Mouse (Mus musculus) lung, embryonic 14.5 days (tissue): ENCODE measurements around the gene Map2k4. TPM values are rescaled to one million over a fixed set of nuclear protein-coding genes. Genes with fewer than 3 reads are reported as not detected.

Experiments used
- ATAC-seq: fragments of 200-750 bp; cut with Nextera tagmentation; 2 replicates; pipeline ENCODE4 v1.8.0; 2017; ENCODE audit warnings: mild to moderate bottlenecking, moderate TSS enrichment, moderate library complexity; ENCODE audit not compliant: insufficient read depth
- DNase-seq: peaks from one replicate; pipeline ENCODE4 v3.0.0-alpha.2; 2015
- H3K27ac ChIP-seq: fragments of 300-500 bp; sonication (generic); 2 replicates; pipeline ENCODE4 v1.5.1; 2014; ENCODE audit warnings: low read depth, mild to moderate bottlenecking, moderate library complexity
- H3K27me3 ChIP-seq: fragments of 300-500 bp; sonication (generic); 2 replicates; pipeline ENCODE4 v1.6.1; 2014; ENCODE audit warnings: low read length, control low read depth; ENCODE audit not compliant: insufficient read depth
- H3K36me3 ChIP-seq: fragments of 300-500 bp; sonication (generic); 2 replicates; pipeline ENCODE4 v1.6.1; 2014; ENCODE audit warnings: control low read depth; ENCODE audit not compliant: insufficient read depth
- H3K4me1 ChIP-seq: fragments of 300-500 bp; sonication (generic); 2 replicates; pipeline ENCODE4 v1.6.1; 2014; ENCODE audit warnings: antibody characterized with exemption, control low read depth; ENCODE audit not compliant: insufficient read depth
- H3K4me2 ChIP-seq: fragments of 300-500 bp; sonication (generic); 2 replicates; pipeline ENCODE4 v1.6.1; 2014; ENCODE audit warnings: mild to moderate bottlenecking
- H3K4me3 ChIP-seq: fragments of 300-500 bp; sonication (generic); 2 replicates; pipeline ENCODE4 v1.5.1; 2014; ENCODE audit warnings: low read depth, low read length
- H3K9ac ChIP-seq: fragments of 300-500 bp; sonication (generic); 2 replicates; pipeline ENCODE4 v1.6.1; 2014
- H3K9me3 ChIP-seq: fragments of 300-500 bp; sonication (generic); 2 replicates; pipeline ENCODE4 v1.6.1; 2016; ENCODE audit warnings: low read depth, low read length, control low read depth
- CTCF ChIP-seq: IDR thresholded peaks from 2 replicates; pipeline ENCODE4 v1.5.1; 2016; ENCODE audit warnings: antibody characterized with exemption, low read depth
- WGBS: fragments of 180-500 bp; shearing (Covaris S2); extraction: QIAGEN DNeasy Blood & Tissue Kit; methylation state at CpG from one replicate; pipeline ENCODE4 v1.1.7; 2014; 5-methylcytosine and 5-hydroxymethylcytosine counted together
- polyA plus RNA-seq: library from polyadenylated mRNA; unstranded; fragments of >200 nt; fragmentation: Nextera tagmentation; extraction: Ambion mirVana; gene quantifications from 2 replicates; pipeline ENCODE4 v1.2.1, GENCODE M21; 2014

Gene Map2k4
- polyA plus RNA-seq, 1 experiment from 2014 or later, result 71.5 TPM

DNA sequence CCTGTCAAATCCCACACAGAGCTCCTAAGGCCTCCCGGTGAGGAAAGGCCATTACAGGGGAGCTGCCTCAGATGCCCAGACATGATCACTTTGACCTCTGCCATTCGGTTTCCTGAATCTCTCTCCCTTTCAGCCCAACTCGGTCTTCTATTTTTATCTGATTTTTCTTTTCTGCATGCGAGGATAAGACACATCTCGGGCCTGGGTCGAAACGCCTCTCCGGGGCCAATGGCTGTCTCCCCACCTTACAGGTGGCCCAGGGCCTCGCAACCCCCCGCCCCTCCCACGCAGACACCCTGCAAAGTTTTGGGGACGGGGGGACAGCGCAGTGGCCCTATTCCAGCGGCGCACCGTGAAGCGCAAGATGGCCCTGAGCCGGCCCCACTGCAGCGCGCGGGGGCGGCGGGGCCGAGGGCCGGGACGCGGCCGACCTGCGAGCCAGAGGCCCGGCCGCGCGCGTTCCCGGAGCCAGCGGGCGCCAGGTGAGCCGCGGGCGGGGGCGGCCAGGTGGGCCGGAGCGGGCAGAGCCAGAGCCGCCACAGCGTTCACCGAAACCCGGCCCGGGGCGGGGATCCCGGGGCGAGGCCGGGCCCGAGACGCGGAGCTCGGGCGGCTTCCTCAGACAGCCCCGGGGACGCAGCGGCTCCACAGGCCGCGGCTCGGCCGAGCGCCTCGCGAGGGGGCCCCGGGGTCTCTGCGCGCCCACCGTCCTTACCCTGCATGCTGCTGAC, 511 bp downstream of the Map2k4 start:
- peak; percentile 87 for ATAC-seq
- WGBS, result under 1% methylated on average over 70 of the region's 71 CpGs
- Histone ChIP-seq H3K4me2 (peak overlapping the region; percentile 84), H3K27me3 (no peaks in the 10 kb centered on the region), H3K36me3 (no peaks in the 10 kb centered on the region), H3K4me3 (peak overlapping the region; percentile 98), H3K27ac (peak overlapping the region; percentile 88), H3K9ac (peak overlapping the region; percentile 97), H3K4me1 (peaks cover 7% of the 10 kb centered on the region), H3K9me3 (no peaks in the 10 kb centered on the region)
- DNase-seq, result peak; percentile 34
- no peak for TF ChIP-seq CTCF

DNA sequence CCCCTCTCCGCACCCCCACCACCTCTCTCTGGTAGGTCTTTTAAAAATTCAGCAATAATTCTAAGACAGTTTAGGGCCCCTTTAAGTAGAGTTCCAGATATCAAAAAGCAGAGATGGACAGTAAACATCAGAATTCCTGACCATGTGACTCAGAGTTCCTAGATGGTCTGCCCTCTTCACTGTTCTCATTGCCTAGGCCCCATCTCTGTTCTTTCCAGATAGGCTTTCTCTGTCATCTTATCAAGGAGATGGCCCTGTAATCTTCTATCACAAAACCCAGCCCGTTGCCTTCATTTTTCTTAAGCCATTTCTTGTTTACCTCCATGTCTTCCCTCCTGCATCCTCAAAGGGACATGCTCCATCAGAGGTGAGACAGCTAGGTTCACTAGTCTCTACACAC, 1.9 kb downstream of the Map2k4 start:
- Histone ChIP-seq H3K27me3 (no peaks in the 10 kb centered on the region), H3K4me3 (peak overlapping the region; percentile 98; the same call in 1 of the 2 replicates), H3K27ac (no peak overlapping the region), H3K9ac (no peak overlapping the region), H3K9me3 (no peaks in the 10 kb centered on the region), H3K4me1 (peaks cover 7% of the 10 kb centered on the region), H3K36me3 (no peaks in the 10 kb centered on the region), H3K4me2 (peak overlapping the region; percentile 84)
- ATAC-seq (no peak), DNase-seq (no peak)
- 66% methylated on average over 2 of the region's 2 CpGs for WGBS
- no peak for TF ChIP-seq CTCF

DNA sequence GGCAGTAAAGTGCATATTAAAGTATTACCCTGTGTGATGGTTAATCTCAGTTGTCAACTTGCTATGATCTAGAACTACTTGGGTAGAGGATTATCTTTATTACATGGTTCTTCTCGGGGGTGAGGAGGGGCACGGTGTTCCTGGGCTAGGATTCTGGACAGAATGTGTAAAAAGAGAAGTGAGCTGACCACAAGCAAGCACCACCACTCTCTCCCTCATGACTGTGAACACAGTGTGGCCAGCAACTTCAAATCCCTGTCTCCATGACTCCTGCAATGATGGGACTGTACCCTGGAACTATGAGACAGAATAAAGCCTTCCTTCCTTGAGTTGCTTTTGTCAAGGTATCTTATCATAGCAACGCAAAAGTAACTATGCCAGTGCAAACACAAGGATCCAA, 6.5 kb downstream of the Map2k4 start:
- Histone ChIP-seq H3K27me3 (no peaks in the 10 kb centered on the region), H3K9me3 (no peaks in the 10 kb centered on the region), H3K4me2 (no peak overlapping the region), H3K4me3 (no peak overlapping the region), H3K36me3 (peaks cover 2% of the 10 kb centered on the region; the same call in 1 of the 2 replicates), H3K9ac (no peak overlapping the region), H3K4me1 (peaks cover 5% of the 10 kb centered on the region), H3K27ac (no peak overlapping the region)
- no peak for DNase-seq
- 83% methylated on average over 3 of the region's 3 CpGs for WGBS
- no peak for ATAC-seq
- TF ChIP-seq CTCF, result no peak

DNA sequence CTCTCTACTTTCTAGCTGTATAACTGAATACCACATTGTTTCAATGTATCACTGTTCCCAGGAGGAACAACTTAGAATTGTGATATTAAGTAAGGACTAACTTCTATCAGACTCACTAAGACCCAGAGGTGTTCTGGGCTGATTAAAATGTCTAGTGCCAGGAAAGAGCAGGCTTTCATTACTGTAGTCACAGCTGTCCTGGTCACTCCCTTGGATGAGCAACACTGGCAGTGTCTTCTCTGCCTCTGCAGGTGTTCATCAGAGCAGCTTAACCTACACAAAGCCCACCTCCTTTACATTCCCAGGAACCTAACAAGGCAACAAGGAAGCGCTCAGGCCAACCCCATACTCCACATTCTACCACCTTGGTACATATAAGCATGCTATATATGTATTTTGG, 8.5 kb downstream of the Map2k4 start:
- Histone ChIP-seq H3K4me1 (no peaks in the 10 kb centered on the region), H3K9ac (no peak overlapping the region), H3K36me3 (peaks cover 2% of the 10 kb centered on the region; the same call in 1 of the 2 replicates), H3K27me3 (no peaks in the 10 kb centered on the region), H3K9me3 (no peaks in the 10 kb centered on the region), H3K27ac (no peak overlapping the region), H3K4me2 (no peak overlapping the region), H3K4me3 (no peak overlapping the region)
- DNase-seq (no peak), ATAC-seq (no peak)
- 91% methylated on average over 1 of the region's 1 CpGs for WGBS
- TF ChIP-seq CTCF, result no peak

DNA sequence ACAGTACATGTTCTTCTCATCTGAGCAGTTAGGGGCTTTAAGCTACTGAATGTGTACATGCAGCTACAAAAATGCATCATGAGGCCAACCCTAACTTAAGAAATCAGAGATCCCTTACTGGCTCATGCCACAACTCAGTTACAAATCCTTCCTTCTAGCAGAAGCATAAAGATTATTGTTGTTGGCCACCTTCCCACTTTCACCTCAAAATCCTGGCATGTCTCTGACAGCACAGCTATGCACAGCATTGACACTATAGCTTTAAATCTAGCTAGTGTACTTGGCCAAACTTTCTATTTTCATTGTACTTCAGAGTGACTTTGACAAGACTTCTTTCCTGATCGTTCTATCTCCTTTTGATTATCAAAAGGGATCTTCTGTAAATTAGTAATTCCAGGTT, 9.0 kb downstream of the Map2k4 start:
- no peak overlapping the region for H3K4me3 ChIP-seq
- H3K27me3 ChIP-seq, result no peaks in the 10 kb centered on the region
- no peaks in the 10 kb centered on the region for H3K4me1 ChIP-seq
- H3K9me3 ChIP-seq, result no peaks in the 10 kb centered on the region
- TF ChIP-seq CTCF, result no peak
- DNase-seq, result peak; percentile 70
- no peak for ATAC-seq
- H3K27ac ChIP-seq, result peak overlapping the region; percentile 6; the same call in 1 of the 2 replicates
- no peak overlapping the region for H3K4me2 ChIP-seq
- peaks cover 2% of the 10 kb centered on the region; the same call in 1 of the 2 replicates for H3K36me3 ChIP-seq
- WGBS, result 50% methylated on average over 1 of the region's 1 CpGs
- H3K9ac ChIP-seq, result no peak overlapping the region

DNA sequence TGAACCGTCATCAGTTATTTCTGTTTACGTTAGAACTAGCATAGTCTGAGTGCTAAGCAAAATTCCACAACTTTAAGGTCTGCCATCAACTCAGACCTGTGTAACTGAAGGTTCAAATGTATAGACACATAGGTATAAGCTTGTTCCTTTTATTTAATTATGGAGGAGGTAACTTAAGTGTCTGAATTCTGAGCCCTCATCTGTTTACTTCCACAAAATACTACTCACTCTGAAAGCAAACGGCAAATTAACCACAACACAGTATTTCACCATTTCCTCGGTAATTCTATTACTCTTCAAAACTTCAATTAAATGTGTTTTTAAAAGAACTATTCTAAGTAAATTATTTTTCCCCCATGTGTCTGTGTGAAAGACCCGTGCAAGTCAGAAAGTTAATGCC, 10.3 kb downstream of the Map2k4 start:
- no peak for TF ChIP-seq CTCF
- Histone ChIP-seq H3K4me1 (no peaks in the 10 kb centered on the region), H3K9ac (no peak overlapping the region), H3K27ac (no peak overlapping the region), H3K4me2 (no peak overlapping the region), H3K4me3 (no peak overlapping the region), H3K36me3 (peaks cover 2% of the 10 kb centered on the region; the same call in 1 of the 2 replicates), H3K27me3 (no peaks in the 10 kb centered on the region), H3K9me3 (no peaks in the 10 kb centered on the region)
- ATAC-seq (no peak), DNase-seq (no peak)
- 28% methylated on average over 5 of the region's 5 CpGs for WGBS

DNA sequence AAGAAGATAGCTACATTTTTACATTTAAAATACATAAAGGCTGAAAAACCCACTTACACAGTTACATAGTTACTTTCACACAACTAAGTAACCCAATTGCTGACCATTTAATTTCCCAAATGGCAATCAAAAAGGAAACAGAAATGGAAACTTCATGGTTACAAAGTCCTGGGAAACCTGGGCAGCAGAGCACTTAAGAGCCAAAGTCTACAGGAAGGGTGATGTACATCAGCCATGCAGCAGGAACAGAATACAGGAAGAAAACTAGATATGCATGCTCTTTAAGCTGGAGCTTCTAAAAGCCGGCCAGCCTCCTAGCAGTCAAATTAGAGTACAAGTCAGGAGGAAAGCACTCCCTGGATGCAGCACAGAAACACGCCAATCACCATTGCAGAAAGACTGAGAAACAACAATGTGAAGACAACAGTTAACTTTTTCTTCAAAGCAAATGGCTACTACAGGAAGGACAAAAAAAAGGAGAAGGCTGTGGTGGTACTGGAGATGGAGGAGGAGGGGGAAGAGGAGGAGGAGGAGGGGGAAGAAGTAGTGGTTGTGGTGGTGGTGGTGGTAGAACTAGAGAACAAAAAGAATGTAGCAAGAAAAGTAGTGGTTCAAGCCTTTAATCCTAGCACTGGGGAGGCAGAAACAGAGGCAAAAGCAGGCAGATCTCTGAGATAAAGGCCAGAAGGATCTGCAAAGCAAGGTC, 11.0 kb downstream of the Map2k4 start:
- Histone ChIP-seq H3K9me3 (no peaks in the 10 kb centered on the region), H3K4me2 (no peak overlapping the region), H3K4me1 (no peaks in the 10 kb centered on the region), H3K9ac (no peak overlapping the region), H3K27me3 (no peaks in the 10 kb centered on the region), H3K36me3 (peaks cover 2% of the 10 kb centered on the region; the same call in 1 of the 2 replicates), H3K4me3 (no peak overlapping the region), H3K27ac (no peak overlapping the region)
- no peak for DNase-seq
- no peak for ATAC-seq
- WGBS, result 43% methylated on average over 2 of the region's 2 CpGs
- TF ChIP-seq CTCF, result no peak
